Mouse (Mus musculus): ENCODE results near the gene Tspan5. TPM values are rescaled to one million over a fixed set of nuclear protein-coding genes. Genes with fewer than 3 reads are reported as not detected.

Tspan5 gene
- 38.7 and 40.6 TPM in 2 replicates for polyA plus RNA-seq (2014; fragmentation: Nextera tagmentation; extraction: Ambion mirVana)

- H3K4me3 ChIP-seq (ENCODE audit: low read depth, low read length), result peak within 1 kb of the TSS; percentile 86
- H3K4me2 ChIP-seq (ENCODE audit: low read depth, low read length), result peak within 1 kb of the TSS; percentile 73
- peak; percentile 90 for ATAC-seq (ENCODE audit: low read depth)
- peaks cover 12% of the 10 kb centered on the region for H3K4me1 ChIP-seq (ENCODE audit: control insufficient read depth, insufficient read depth, low read length)
- peaks cover 5% of the 10 kb centered on the region; the same call in 1 of the 2 replicates for H3K27me3 ChIP-seq (replicated peaks; ENCODE audit: control insufficient read depth, insufficient read depth, low read length)
- DNase-seq (ENCODE audit: low spot score), result peak; percentile 92
- WGBS, result under 1% methylated on average over 44 of the region's 100 CpGs
- H3K9ac ChIP-seq (ENCODE audit: low read depth, low read length), result peak within 1 kb of the TSS; percentile 86
- peak within 1 kb of the TSS; percentile 77 for H3K27ac ChIP-seq (replicated peaks; ENCODE audit: low read depth, low read length)
- H3K36me3 ChIP-seq (ENCODE audit: control insufficient read depth, insufficient read depth, low read length), result no peaks in the 10 kb centered on the region
- H3K9me3 ChIP-seq (ENCODE audit: control insufficient read depth, low read length), result no peaks in the 10 kb centered on the region
Measured at GRCm38 (mm10) chr3:138741649-138742565, at the start of gene Tspan5. Gene Tspan5, plus strand, starts transcription at chr3:138742195.

- H3K9me3 ChIP-seq (ENCODE audit: control insufficient read depth, low read length), result no peaks in the 10 kb centered on the region
- DNase-seq (ENCODE audit: low spot score) (no peak), ATAC-seq (ENCODE audit: low read depth) (no peak)
- no peak overlapping the region for H3K4me2 ChIP-seq (ENCODE audit: low read depth, low read length)
- H3K4me3 ChIP-seq (ENCODE audit: low read depth, low read length), result no peak overlapping the region
- H3K9ac ChIP-seq (ENCODE audit: low read depth, low read length), result no peak overlapping the region
- H3K4me1 ChIP-seq (ENCODE audit: control insufficient read depth, insufficient read depth, low read length), result no peaks in the 10 kb centered on the region
- H3K27me3 ChIP-seq (replicated peaks; ENCODE audit: control insufficient read depth, insufficient read depth, low read length), result no peaks in the 10 kb centered on the region
- H3K36me3 ChIP-seq (ENCODE audit: control insufficient read depth, insufficient read depth, low read length), result no peaks in the 10 kb centered on the region
- H3K27ac ChIP-seq (replicated peaks; ENCODE audit: low read depth, low read length), result no peak overlapping the region
- 23% methylated on average over 1 of the region's 1 CpGs for WGBS
Measured at GRCm38 (mm10) chr3:138692302-138692701, 49.7 kb upstream of the Tspan5 start.

- Histone ChIP-seq H3K27me3 (replicated peaks; ENCODE audit: control insufficient read depth, insufficient read depth, low read length) (no peaks in the 10 kb centered on the region), H3K4me2 (ENCODE audit: low read depth, low read length) (no peak overlapping the region), H3K4me3 (ENCODE audit: low read depth, low read length) (no peak overlapping the region), H3K36me3 (ENCODE audit: control insufficient read depth, insufficient read depth, low read length) (no peaks in the 10 kb centered on the region), H3K4me1 (ENCODE audit: control insufficient read depth, insufficient read depth, low read length) (no peaks in the 10 kb centered on the region), H3K27ac (replicated peaks; ENCODE audit: low read depth, low read length) (no peak overlapping the region), H3K9me3 (ENCODE audit: control insufficient read depth, low read length) (no peaks in the 10 kb centered on the region), H3K9ac (ENCODE audit: low read depth, low read length) (no peak overlapping the region)
- no peak for DNase-seq (ENCODE audit: low spot score)
- ATAC-seq (ENCODE audit: low read depth), result no peak
- 76% methylated on average over 12 of the region's 12 CpGs for WGBS
Measured at GRCm38 (mm10) chr3:138703399-138703798, 38.6 kb upstream of the Tspan5 start.

- ATAC-seq (ENCODE audit: low read depth), result no peak
- Histone ChIP-seq H3K4me1 (ENCODE audit: control insufficient read depth, insufficient read depth, low read length) (no peaks in the 10 kb centered on the region), H3K9me3 (ENCODE audit: control insufficient read depth, low read length) (no peaks in the 10 kb centered on the region), H3K9ac (ENCODE audit: low read depth, low read length) (no peak overlapping the region), H3K27me3 (replicated peaks; ENCODE audit: control insufficient read depth, insufficient read depth, low read length) (no peaks in the 10 kb centered on the region), H3K27ac (replicated peaks; ENCODE audit: low read depth, low read length) (no peak overlapping the region), H3K36me3 (ENCODE audit: control insufficient read depth, insufficient read depth, low read length) (no peaks in the 10 kb centered on the region), H3K4me3 (ENCODE audit: low read depth, low read length) (no peak overlapping the region), H3K4me2 (ENCODE audit: low read depth, low read length) (no peak overlapping the region)
- no peak for DNase-seq (ENCODE audit: low spot score)
- WGBS, result 66% methylated on average over 9 of the region's 9 CpGs
Measured at GRCm38 (mm10) chr3:138704469-138704868, 37.5 kb upstream of the Tspan5 start.

GRCm38 (mm10) chr3:138705875-138706274 is 36.1 kb upstream of the Tspan5 start:
- Histone ChIP-seq H3K27me3 (replicated peaks; ENCODE audit: control insufficient read depth, insufficient read depth, low read length) (no peaks in the 10 kb centered on the region), H3K27ac (replicated peaks; ENCODE audit: low read depth, low read length) (no peak overlapping the region), H3K9me3 (ENCODE audit: control insufficient read depth, low read length) (no peaks in the 10 kb centered on the region), H3K36me3 (ENCODE audit: control insufficient read depth, insufficient read depth, low read length) (no peaks in the 10 kb centered on the region), H3K4me2 (ENCODE audit: low read depth, low read length) (no peak overlapping the region), H3K4me3 (ENCODE audit: low read depth, low read length) (no peak overlapping the region), H3K4me1 (ENCODE audit: control insufficient read depth, insufficient read depth, low read length) (no peaks in the 10 kb centered on the region), H3K9ac (ENCODE audit: low read depth, low read length) (no peak overlapping the region)
- DNase-seq (ENCODE audit: low spot score) (no peak), ATAC-seq (ENCODE audit: low read depth) (no peak)
- 62% methylated on average over 14 of the region's 14 CpGs for WGBS

- 62% methylated on average over 5 of the region's 5 CpGs for WGBS
Measured at GRCm38 (mm10) chr3:138709183-138709582, 32.8 kb upstream of the Tspan5 start.

GRCm38 (mm10) chr3:138711971-138712370 is 30.0 kb upstream of the Tspan5 start:
- ATAC-seq (ENCODE audit: low read depth), result no peak
- H3K36me3 ChIP-seq (ENCODE audit: control insufficient read depth, insufficient read depth, low read length), result no peaks in the 10 kb centered on the region
- no peak overlapping the region for H3K9ac ChIP-seq (ENCODE audit: low read depth, low read length)
- H3K27ac ChIP-seq (replicated peaks; ENCODE audit: low read depth, low read length), result no peak overlapping the region
- H3K4me3 ChIP-seq (ENCODE audit: low read depth, low read length), result no peak overlapping the region
- no peaks in the 10 kb centered on the region for H3K9me3 ChIP-seq (ENCODE audit: control insufficient read depth, low read length)
- peaks cover 11% of the 10 kb centered on the region; the same call in 1 of the 2 replicates for H3K4me1 ChIP-seq (ENCODE audit: control insufficient read depth, insufficient read depth, low read length)
- no peaks in the 10 kb centered on the region for H3K27me3 ChIP-seq (replicated peaks; ENCODE audit: control insufficient read depth, insufficient read depth, low read length)
- H3K4me2 ChIP-seq (ENCODE audit: low read depth, low read length), result no peak overlapping the region
- WGBS, result 89% methylated on average over 4 of the region's 4 CpGs
- DNase-seq (ENCODE audit: low spot score), result no peak

More at GRCm38 (mm10) chr3:138709183-138709582, 32.8 kb upstream of the Tspan5 start:
- Histone ChIP-seq H3K27me3 (replicated peaks; ENCODE audit: control insufficient read depth, insufficient read depth, low read length) (no peaks in the 10 kb centered on the region), H3K4me2 (ENCODE audit: low read depth, low read length) (no peak overlapping the region), H3K36me3 (ENCODE audit: control insufficient read depth, insufficient read depth, low read length) (no peaks in the 10 kb centered on the region), H3K9me3 (ENCODE audit: control insufficient read depth, low read length) (no peaks in the 10 kb centered on the region), H3K4me3 (ENCODE audit: low read depth, low read length) (no peak overlapping the region), H3K9ac (ENCODE audit: low read depth, low read length) (no peak overlapping the region), H3K4me1 (ENCODE audit: control insufficient read depth, insufficient read depth, low read length) (0 out of 2 replicates have a peak, but pooled peaks cover under 1% of the 10 kb centered on the region), H3K27ac (replicated peaks; ENCODE audit: low read depth, low read length) (no peak overlapping the region)
- ATAC-seq (ENCODE audit: low read depth) (no peak), DNase-seq (ENCODE audit: low spot score) (no peak)

GRCm38 (mm10) chr3:138712452-138713140 is 29.4 kb upstream of the Tspan5 start:
- WGBS, result 77% methylated on average over 11 of the region's 11 CpGs
- Histone ChIP-seq H3K9ac (ENCODE audit: low read depth, low read length) (no peak overlapping the region), H3K4me3 (ENCODE audit: low read depth, low read length) (no peak overlapping the region), H3K9me3 (ENCODE audit: control insufficient read depth, low read length) (no peaks in the 10 kb centered on the region), H3K4me2 (ENCODE audit: low read depth, low read length) (no peak overlapping the region), H3K36me3 (ENCODE audit: control insufficient read depth, insufficient read depth, low read length) (no peaks in the 10 kb centered on the region), H3K27me3 (replicated peaks; ENCODE audit: control insufficient read depth, insufficient read depth, low read length) (no peaks in the 10 kb centered on the region), H3K4me1 (ENCODE audit: control insufficient read depth, insufficient read depth, low read length) (peaks cover 11% of the 10 kb centered on the region; the same call in 1 of the 2 replicates), H3K27ac (replicated peaks; ENCODE audit: low read depth, low read length) (no peak overlapping the region)
- no peak for DNase-seq (ENCODE audit: low spot score)
- ATAC-seq (ENCODE audit: low read depth), result no peak
